Mouse (Mus musculus): ENCODE data around the gene Gcgr.

- TF ChIP-seq ZNF384 (IDR thresholded peaks at IDR 0.05; ENCODE audit: low read depth, low read length) = no peak
- TF ChIP-seq ZC3H11A (IDR thresholded peaks at IDR 0.05; ENCODE audit: borderline replicate concordance, low read depth, low read length) = no peak
- no peak for TF ChIP-seq HCFC1 (IDR thresholded peaks at IDR 0.05; ENCODE audit: borderline replicate concordance, insufficient read depth, low read length)
These were observed 1.1 kb downstream of the Gcgr start for GRCm38 (mm10) chr11:120531646-120532045.
